Mouse (Mus musculus) brain, embryonic 14.5 days (tissue): Measurements from ENCODE around the gene Cpeb2.

Experiments used
- CTCF ChIP-seq: fragments of 200-500 bp; IDR thresholded peaks from 2 replicates; pipeline ENCODE4 v1.5.1; 2012; ENCODE audit warnings: inconsistent platforms, mild to moderate bottlenecking, moderate library complexity, borderline replicate concordance; ENCODE audit not compliant: insufficient read depth, insufficient read length; ENCODE audit errors: extremely low read depth
- POLR2A ChIP-seq: fragments of 200-500 bp; IDR thresholded peaks from 2 replicates; pipeline ENCODE4 v1.6.1; 2012; ENCODE audit warnings: mild to moderate bottlenecking, inconsistent platforms, borderline replicate concordance; ENCODE audit not compliant: poor library complexity, insufficient read depth, insufficient read length, severe bottlenecking; ENCODE audit errors: extremely low read depth

GRCm38 (mm10) chr5:43248001-43248430 lies 15.0 kb downstream of the Cpeb2 start:
- TF ChIP-seq POLR2A = no peak
- TF ChIP-seq CTCF = no peak
